In genomic region chr2:155574700-155575099, GRCm38 (mm10) we compare ENCODE assay signal across 10 mouse cellular contexts. TPM values are rescaled to one million over a fixed set of nuclear protein-coding genes. Genes with fewer than 3 reads are reported as not detected.
DNase-seq lines count a peak whose midpoint lies in the region; ATAC-seq and TF ChIP-seq lines count a peak whose summit lies in the region.
"Had no signal": no experiment of that assay in that cellular context is flagged by ENCODE, and none has a peak within 500 bp of the region (broad histone marks: within the 10 kb centered on the region; RNA-seq: fewer than 3 reads in every experiment).

No protein-coding gene starts in this region.

- H3K36me3 ChIP-seq in forebrain, embryonic 15.5 days: no peaks in the 10 kb centered on the region
- peaks cover 3% of the 10 kb centered on the region; the same call in 1 of the 2 replicates for H3K36me3 ChIP-seq in forebrain, embryonic 10.5 days (replicated peaks)
- H3K36me3 ChIP-seq: limb, embryonic 12.5 days; midbrain, embryonic 12.5 days had no signal

- 0 out of 2 replicates have a peak, but pooled peaks cover 5% of the 10 kb centered on the region for H3K4me1 ChIP-seq in forebrain, embryonic 15.5 days
- H3K4me1 ChIP-seq in forebrain, embryonic 10.5 days: peaks cover 8% of the 10 kb centered on the region
- H3K4me1 ChIP-seq in lung, adult 2 months (ENCODE audit: control insufficient read depth, insufficient read depth, low read length): peaks cover 5% of the 10 kb centered on the region
- H3K4me1 ChIP-seq: limb, embryonic 12.5 days had no signal

- H3K27me3 ChIP-seq in forebrain, embryonic 15.5 days: no peaks in the 10 kb centered on the region
- no peaks in the 10 kb centered on the region for H3K27me3 ChIP-seq in forebrain, embryonic 10.5 days (ENCODE audit: poor library complexity, severe bottlenecking)
- H3K27me3 ChIP-seq: limb, embryonic 12.5 days; midbrain, embryonic 12.5 days had no signal

- H3K27ac ChIP-seq in forebrain, embryonic 15.5 days (replicated peaks): 0 out of 2 replicates have a peak overlapping the region, but pooled peaks have one; percentile 36
- no peak overlapping the region for H3K27ac ChIP-seq in forebrain, embryonic 10.5 days
- H3K27ac ChIP-seq: limb, embryonic 12.5 days; midbrain, embryonic 12.5 days had no signal

- ATAC-seq in forebrain, embryonic 15.5 days (replicated peaks): no peak

- TF ChIP-seq POLR2A in lung, adult 2 months (IDR thresholded peaks at IDR 0.05; ENCODE audit: borderline replicate concordance, extremely low read depth, low read depth, low read length): no peak

- intact Hi-C loops in heart, postnatal 36 days (cut with DNase I): no loop called here
- intact Hi-C loops in left cerebral cortex, postnatal 36 days (cut with DNase I): no loop called here

- no peak overlapping the region for H3K9ac ChIP-seq in forebrain, embryonic 15.5 days (replicated peaks)
- H3K9ac ChIP-seq: limb, embryonic 12.5 days; midbrain, embryonic 12.5 days had no signal

- 64% methylated on average over 4 of the region's 4 CpGs for WGBS in forebrain, embryonic 15.5 days
- WGBS in forebrain, embryonic 10.5 days: 94% methylated on average over 4 of the region's 4 CpGs
- 76% methylated on average over 4 of the region's 4 CpGs for WGBS in lung, adult 2 months

- no peak overlapping the region for H3K4me2 ChIP-seq in forebrain, embryonic 15.5 days (replicated peaks)
- H3K4me2 ChIP-seq: limb, embryonic 12.5 days; midbrain, embryonic 12.5 days had no signal

- no peaks in the 10 kb centered on the region for H3K9me3 ChIP-seq in forebrain, embryonic 15.5 days
- no peaks in the 10 kb centered on the region for H3K9me3 ChIP-seq in forebrain, embryonic 10.5 days
- H3K9me3 ChIP-seq: limb, embryonic 12.5 days; midbrain, embryonic 12.5 days had no signal

- no peak for TF ChIP-seq CTCF in lung, adult 2 months (IDR thresholded peaks at IDR 0.05; ENCODE audit: insufficient read depth, low read length)

- H3K4me3 ChIP-seq in forebrain, embryonic 15.5 days: no peak overlapping the region
- H3K4me3 ChIP-seq in forebrain, embryonic 10.5 days: no peak overlapping the region
- no peak overlapping the region for H3K4me3 ChIP-seq in lung, adult 2 months (replicated peaks; ENCODE audit: extremely low read depth, low read depth, low read length)
- H3K4me3 ChIP-seq: limb, embryonic 12.5 days; midbrain, embryonic 12.5 days had no signal

- DNase-seq in forebrain, embryonic 10.5 days (ENCODE audit: extremely low spot score, low spot score): no peak
- DNase-seq in lung, adult 18-20 months: peak; percentile 31 to 48
- DNase-seq in lung, adult 2 months: no peak
- peak; percentile 16 to 27 for DNase-seq in heart, postnatal 36 days
- peak; percentile 21 to 26 for DNase-seq in left cerebral cortex, postnatal 36 days (ENCODE audit: low spot score in 2 of 2)
- DNase-seq in thymus, postnatal 0 days (ENCODE audit: low spot score): no peak
- no peak for DNase-seq in retina, embryonic 14.5 days (ENCODE audit: low spot score)

RNA-seq across cellular contexts. Expression of gene Gss, which starts 17.9 kb away (rescaled TPM):
- 12.8 and 15.6 TPM in 2 replicates for polyA plus RNA-seq in forebrain, embryonic 15.5 days (2015; fragmentation: Nextera tagmentation; extraction: Ambion mirVana)
- 22.6 and 24.2 TPM in 2 replicates for polyA plus RNA-seq in forebrain, embryonic 10.5 days (2016; fragmentation: Nextera tagmentation; extraction: Ambion mirVana)
- 32.7 and 35.4 TPM in 2 replicates for polyA plus RNA-seq in lung, adult 2 months (2012; rRNA removed)
- total RNA-seq in heart, postnatal 36 days (2021): 10 to 100 TPM; 14.8 to 16.9 TPM
- total RNA-seq in left cerebral cortex, postnatal 36 days (2021): 10 to 100 TPM; 14.1 to 15.7 TPM
- 29.4 and 33.8 TPM in 2 replicates for polyA plus RNA-seq in thymus, postnatal 0 days (2015; fragmentation: Nextera tagmentation; extraction: Ambion mirVana)

RNA-seq across cellular contexts. Expression of gene Myh7b, which starts 36.3 kb away (rescaled TPM):
- 0.29 and 0.59 TPM in 2 replicates for polyA plus RNA-seq in forebrain, embryonic 15.5 days (2015; fragmentation: Nextera tagmentation; extraction: Ambion mirVana)
- polyA plus RNA-seq in forebrain, embryonic 10.5 days (2016; fragmentation: Nextera tagmentation; extraction: Ambion mirVana): 0.67 and 0.73 TPM in 2 replicates
- 0.07 TPM in 1 of 2 replicates, not detected in the other for polyA plus RNA-seq in lung, adult 2 months (2012; rRNA removed)
- total RNA-seq in heart, postnatal 36 days (2021): 10 to 100 TPM; 25.3 to 30.2 TPM
- total RNA-seq in left cerebral cortex, postnatal 36 days (2021): 1 to 10 TPM; 3.8 to 4.2 TPM
- 0.17 and 0.18 TPM in 2 replicates for polyA plus RNA-seq in thymus, postnatal 0 days (2015; fragmentation: Nextera tagmentation; extraction: Ambion mirVana)

RNA-seq across cellular contexts. Expression of gene Ggt7, which starts 56.7 kb away (rescaled TPM):
- 51.6 and 53.7 TPM in 2 replicates for polyA plus RNA-seq in forebrain, embryonic 15.5 days (2015; fragmentation: Nextera tagmentation; extraction: Ambion mirVana)
- polyA plus RNA-seq in forebrain, embryonic 10.5 days (2016; fragmentation: Nextera tagmentation; extraction: Ambion mirVana): 9.8 and 10.9 TPM in 2 replicates
- 8.0 and 8.3 TPM in 2 replicates for polyA plus RNA-seq in lung, adult 2 months (2012; rRNA removed)
- total RNA-seq in heart, postnatal 36 days (2021): 1 to 10 TPM in 1 of 2 experiments, under 1 TPM in 1; 0.49 to 1.6 TPM
- total RNA-seq in left cerebral cortex, postnatal 36 days (2021): 100 to 1,000 TPM; 114 to 121 TPM
- polyA plus RNA-seq in thymus, postnatal 0 days (2015; fragmentation: Nextera tagmentation; extraction: Ambion mirVana): 2.8 and 3.6 TPM in 2 replicates

RNA-seq across cellular contexts. Expression of gene Acss2, which starts 57.0 kb away (rescaled TPM):
- 21.6 and 22.5 TPM in 2 replicates for polyA plus RNA-seq in forebrain, embryonic 15.5 days (2015; fragmentation: Nextera tagmentation; extraction: Ambion mirVana)
- polyA plus RNA-seq in forebrain, embryonic 10.5 days (2016; fragmentation: Nextera tagmentation; extraction: Ambion mirVana): 13.1 and 14.3 TPM in 2 replicates
- 29.7 and 52.6 TPM in 2 replicates for polyA plus RNA-seq in lung, adult 2 months (2012; rRNA removed)
- 10 to 100 TPM; 36.3 to 41.6 TPM for total RNA-seq in heart, postnatal 36 days (2021)
- 10 to 100 TPM; 60.1 to 61.2 TPM for total RNA-seq in left cerebral cortex, postnatal 36 days (2021)
- polyA plus RNA-seq in thymus, postnatal 0 days (2015; fragmentation: Nextera tagmentation; extraction: Ambion mirVana): 29.8 and 35.7 TPM in 2 replicates

Comparison
In these comparisons a context has a peak if more than half of its experiments do, and no peak if none do; other contexts are left out.
1. DNase-seq: peak in lung, adult 18-20 months (2 of 2), heart, postnatal 36 days (2 of 2) and left cerebral cortex, postnatal 36 days (2 of 2); none in forebrain, embryonic 10.5 days (single experiment), lung, adult 2 months (single experiment), thymus, postnatal 0 days (single experiment) and retina, embryonic 14.5 days (single experiment).